Mouse (Mus musculus) forebrain, embryonic 15.5 days (tissue): ENCODE measurements at regions not wholly inside any gene's neighbourhood (a gene's known extent, or its start where the extent isn't known, plus 50 kb on each side); places are given as distances from the start of the nearest gene placed in this dataset.

Source experiments
- ATAC-seq: fragments of 200-750 bp; cut with Nextera tagmentation; replicated peaks from 2 replicates; pipeline ENCODE4 v1.8.0; 2017; ENCODE audit warnings: mild to moderate bottlenecking, moderate TSS enrichment, moderate library complexity
- H3K27ac ChIP-seq: fragments of 300-500 bp; sonication (generic); replicated peaks from 2 replicates; pipeline ENCODE4 v1.5.1; 2015; ENCODE audit warnings: mild to moderate bottlenecking, inconsistent platforms
- H3K27me3 ChIP-seq: fragments of 300-500 bp; sonication (generic); 2 replicates; pipeline ENCODE4 v1.6.1; 2015; ENCODE audit warnings: inconsistent platforms
- H3K36me3 ChIP-seq: fragments of 300-500 bp; sonication (generic); 2 replicates; pipeline ENCODE4 v1.6.1; 2015; ENCODE audit warnings: mild to moderate bottlenecking, inconsistent platforms
- H3K4me1 ChIP-seq: fragments of 300-500 bp; sonication (generic); 2 replicates; pipeline ENCODE4 v1.6.1; 2015; ENCODE audit warnings: inconsistent platforms
- H3K4me2 ChIP-seq: fragments of 300-500 bp; sonication (generic); replicated peaks from 2 replicates; pipeline ENCODE4 v1.6.1; 2015; ENCODE audit warnings: mild to moderate bottlenecking, inconsistent platforms
- H3K4me3 ChIP-seq: fragments of 300-500 bp; sonication (generic); 2 replicates; pipeline ENCODE4 v1.5.1; 2015; ENCODE audit warnings: mild to moderate bottlenecking, inconsistent platforms
- H3K9ac ChIP-seq: fragments of 300-500 bp; sonication (generic); replicated peaks from 2 replicates; pipeline ENCODE4 v1.6.1; 2015; ENCODE audit warnings: mild to moderate bottlenecking, inconsistent platforms
- H3K9me3 ChIP-seq: fragments of 300-500 bp; sonication (generic); 2 replicates; pipeline ENCODE4 v1.6.1; 2016; ENCODE audit warnings: inconsistent platforms
- WGBS: fragments of 180-500 bp; shearing (Covaris S2); methylation state at CpG from one replicate; pipeline ENCODE4 v1.1.7; 2015; ENCODE audit warnings: mixed read lengths; 5-methylcytosine and 5-hydroxymethylcytosine counted together

GRCm38 (mm10) chr15:41347221-41347620 lies 1213.1 kb downstream of the 9330182O14Rik start:
- Histone ChIP-seq H3K9me3 (no peaks in the 10 kb centered on the region), H3K9ac (no peak overlapping the region), H3K27ac (no peak overlapping the region), H3K36me3 (no peaks in the 10 kb centered on the region), H3K27me3 (no peaks in the 10 kb centered on the region), H3K4me1 (no peaks in the 10 kb centered on the region), H3K4me2 (no peak overlapping the region), H3K4me3 (no peak overlapping the region)
- ATAC-seq, result no peak
- 92% methylated on average over 5 of the region's 5 CpGs for WGBS

- no peaks in the 10 kb centered on the region for H3K9me3 ChIP-seq
- H3K36me3 ChIP-seq, result no peaks in the 10 kb centered on the region
- H3K4me1 ChIP-seq, result no peaks in the 10 kb centered on the region
- no peak overlapping the region for H3K4me2 ChIP-seq
- ATAC-seq, result no peak
- H3K27ac ChIP-seq, result no peak overlapping the region
- H3K9ac ChIP-seq, result no peak overlapping the region
- 32% methylated on average over 2 of the region's 2 CpGs for WGBS
- no peaks in the 10 kb centered on the region for H3K27me3 ChIP-seq
- H3K4me3 ChIP-seq, result no peak overlapping the region
Measured at GRCm38 (mm10) chr15:41352129-41352528, 1218.0 kb downstream of the 9330182O14Rik start.

- Histone ChIP-seq H3K9me3 (no peaks in the 10 kb centered on the region), H3K4me2 (no peak overlapping the region), H3K4me3 (no peak overlapping the region), H3K36me3 (no peaks in the 10 kb centered on the region), H3K27me3 (no peaks in the 10 kb centered on the region), H3K4me1 (no peaks in the 10 kb centered on the region), H3K27ac (no peak overlapping the region), H3K9ac (no peak overlapping the region)
- no peak for ATAC-seq
- 90% methylated on average over 4 of the region's 4 CpGs for WGBS
Measured at GRCm38 (mm10) chr15:41359276-41359675, 1225.1 kb downstream of the 9330182O14Rik start.

GRCm38 (mm10) chr15:41374669-41375068 lies 1240.5 kb downstream of the 9330182O14Rik start:
- no peaks in the 10 kb centered on the region for H3K9me3 ChIP-seq
- no peak overlapping the region for H3K4me2 ChIP-seq
- no peak for ATAC-seq
- 89% methylated on average over 1 of the region's 1 CpGs for WGBS
- H3K4me1 ChIP-seq, result no peaks in the 10 kb centered on the region
- H3K9ac ChIP-seq, result no peak overlapping the region
- no peaks in the 10 kb centered on the region for H3K27me3 ChIP-seq
- no peaks in the 10 kb centered on the region for H3K36me3 ChIP-seq
- no peak overlapping the region for H3K27ac ChIP-seq
- H3K4me3 ChIP-seq, result no peak overlapping the region

- H3K27me3 ChIP-seq, result no peaks in the 10 kb centered on the region
- no peak overlapping the region for H3K9ac ChIP-seq
- no peak for ATAC-seq
- no peaks in the 10 kb centered on the region for H3K4me1 ChIP-seq
- 83% methylated on average over 4 of the region's 4 CpGs for WGBS
- H3K9me3 ChIP-seq, result no peaks in the 10 kb centered on the region
- H3K27ac ChIP-seq, result no peak overlapping the region
- no peaks in the 10 kb centered on the region for H3K36me3 ChIP-seq
- H3K4me2 ChIP-seq, result no peak overlapping the region
- no peak overlapping the region for H3K4me3 ChIP-seq
Measured at GRCm38 (mm10) chr15:41375906-41376305, 1241.7 kb downstream of the 9330182O14Rik start.

- Histone ChIP-seq H3K27me3 (no peaks in the 10 kb centered on the region), H3K27ac (no peak overlapping the region), H3K9ac (no peak overlapping the region), H3K36me3 (no peaks in the 10 kb centered on the region), H3K4me2 (no peak overlapping the region), H3K4me3 (no peak overlapping the region), H3K4me1 (no peaks in the 10 kb centered on the region), H3K9me3 (no peaks in the 10 kb centered on the region)
- ATAC-seq, result no peak
- WGBS, result 88% methylated on average over 5 of the region's 5 CpGs
Measured at GRCm38 (mm10) chr15:41379637-41380036, 1245.5 kb downstream of the 9330182O14Rik start.

- Histone ChIP-seq H3K27me3 (no peaks in the 10 kb centered on the region), H3K4me2 (no peak overlapping the region), H3K4me3 (no peak overlapping the region), H3K36me3 (no peaks in the 10 kb centered on the region), H3K4me1 (no peaks in the 10 kb centered on the region), H3K27ac (no peak overlapping the region), H3K9me3 (no peaks in the 10 kb centered on the region), H3K9ac (no peak overlapping the region)
- WGBS, result 94% methylated on average over 7 of the region's 7 CpGs
- no peak for ATAC-seq
Measured at GRCm38 (mm10) chr15:41380429-41380828, 1246.3 kb downstream of the 9330182O14Rik start.

GRCm38 (mm10) chr15:41390699-41391098 lies 1256.5 kb downstream of the 9330182O14Rik start:
- H3K4me3 ChIP-seq, result no peak overlapping the region
- H3K9ac ChIP-seq, result no peak overlapping the region
- H3K4me1 ChIP-seq, result no peaks in the 10 kb centered on the region
- H3K27me3 ChIP-seq, result no peaks in the 10 kb centered on the region
- H3K27ac ChIP-seq, result no peak overlapping the region
- no peak for ATAC-seq
- WGBS, result 29% methylated on average over 2 of the region's 2 CpGs
- no peaks in the 10 kb centered on the region for H3K36me3 ChIP-seq
- no peak overlapping the region for H3K4me2 ChIP-seq
- H3K9me3 ChIP-seq, result no peaks in the 10 kb centered on the region
